In the genomic region with DNA sequence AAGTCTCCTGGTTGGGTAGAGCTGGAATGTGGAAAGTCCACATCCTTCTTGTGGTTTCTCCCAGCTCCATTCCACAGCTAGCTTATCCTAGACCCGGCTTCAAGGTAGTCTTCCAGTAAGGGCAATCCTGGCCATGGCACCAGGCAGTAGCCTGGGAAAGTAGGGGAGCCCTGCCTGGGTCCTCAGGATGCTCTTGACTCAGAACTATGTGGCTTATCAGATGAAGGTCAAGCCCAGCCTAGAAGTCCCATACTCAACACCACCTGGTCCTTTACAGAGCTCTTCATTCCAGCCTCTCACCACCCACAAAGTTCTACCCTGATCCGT, we compare ENCODE assay signal across 8 mouse cellular contexts. TPM values are rescaled to one million over a fixed set of nuclear protein-coding genes. Genes with fewer than 3 reads are reported as not detected.
DNase-seq lines count a peak whose midpoint lies in the region; ATAC-seq lines count a peak whose summit lies in the region.

No protein-coding gene starts in this region.

- H3K4me2 ChIP-seq in heart, embryonic 12.5 days, result 0 out of 2 replicates have a peak overlapping the region, but pooled peaks have one; percentile 86
- H3K4me2 ChIP-seq in liver, embryonic 13.5 days, result peak overlapping the region; percentile 98

- no peaks in the 10 kb centered on the region for H3K27me3 ChIP-seq in heart, embryonic 12.5 days (replicated peaks)
- peaks cover 19% of the 10 kb centered on the region for H3K27me3 ChIP-seq in forebrain, embryonic 10.5 days (ENCODE audit: poor library complexity, severe bottlenecking)
- no peaks in the 10 kb centered on the region for H3K27me3 ChIP-seq in liver, embryonic 13.5 days

- no peaks in the 10 kb centered on the region for H3K36me3 ChIP-seq in heart, embryonic 12.5 days
- no peaks in the 10 kb centered on the region for H3K36me3 ChIP-seq in forebrain, embryonic 10.5 days (replicated peaks)
- 0 out of 2 replicates have a peak, but pooled peaks cover 5% of the 10 kb centered on the region for H3K36me3 ChIP-seq in liver, embryonic 13.5 days

- H3K27ac ChIP-seq in heart, embryonic 12.5 days (ENCODE audit: poor library complexity, severe bottlenecking), result no peak overlapping the region
- H3K27ac ChIP-seq in forebrain, embryonic 10.5 days, result no peak overlapping the region
- H3K27ac ChIP-seq in liver, embryonic 13.5 days, result peak overlapping the region; percentile 89

- no peak overlapping the region for H3K9ac ChIP-seq in heart, embryonic 12.5 days
- peak overlapping the region; percentile 83 for H3K9ac ChIP-seq in liver, embryonic 13.5 days

- peaks cover 29% of the 10 kb centered on the region for H3K4me1 ChIP-seq in heart, embryonic 12.5 days (replicated peaks)
- H3K4me1 ChIP-seq in forebrain, embryonic 10.5 days, result peaks cover 28% of the 10 kb centered on the region
- peaks cover 65% of the 10 kb centered on the region for H3K4me1 ChIP-seq in liver, embryonic 13.5 days (replicated peaks)

- no peaks in the 10 kb centered on the region for H3K9me3 ChIP-seq in heart, embryonic 12.5 days (replicated peaks)
- H3K9me3 ChIP-seq in forebrain, embryonic 10.5 days, result no peaks in the 10 kb centered on the region
- no peaks in the 10 kb centered on the region for H3K9me3 ChIP-seq in liver, embryonic 13.5 days (replicated peaks)

- no peak for ATAC-seq in heart, embryonic 12.5 days (ENCODE audit: insufficient number of reproducible peaks, low FRiP score)
- ATAC-seq in liver, embryonic 13.5 days (ENCODE audit: low read depth), result 0 out of 2 replicates have a peak, but pooled peaks have one; percentile 18

- WGBS in heart, embryonic 12.5 days, result 39% methylated on average over 2 of the region's 2 CpGs
- WGBS in forebrain, embryonic 10.5 days, result 25% methylated on average over 2 of the region's 2 CpGs
- WGBS in liver, embryonic 13.5 days (ENCODE audit: insufficient replicate concordance), result 11% methylated on average over 2 of the region's 2 CpGs

- no peak for DNase-seq in heart, adult 11 months
- DNase-seq in A20 (ENCODE audit: low read depth, low spot score), result peak; percentile 67
- no peak for DNase-seq in forebrain, embryonic 10.5 days (ENCODE audit: extremely low spot score, low spot score)
- no peak for DNase-seq in liver, embryonic 13.5 days
- no peak for DNase-seq in layer of hippocampus, postnatal 25 days (ENCODE audit: extremely low spot score in 1 of 2, low spot score in 1 of 2)
- no peak for DNase-seq in right cerebral cortex, postnatal 14 days
- no peak for DNase-seq in ovary, postnatal 14 days (ENCODE audit: low spot score)

- H3K4me3 ChIP-seq in heart, embryonic 12.5 days, result no peak overlapping the region
- peak overlapping the region; percentile 81 for H3K4me3 ChIP-seq in forebrain, embryonic 10.5 days
- H3K4me3 ChIP-seq in liver, embryonic 13.5 days (replicated peaks), result peak overlapping the region; percentile 75

RNA-seq across cellular contexts. Expression of a gene that starts 1.0 kb away (rescaled TPM):
- polyA plus RNA-seq in heart, embryonic 12.5 days (2016; fragmentation: Nextera tagmentation; extraction: Ambion mirVana), result 9.3 and 10.3 TPM in 2 replicates
- polyA plus RNA-seq in forebrain, embryonic 10.5 days (2016; fragmentation: Nextera tagmentation; extraction: Ambion mirVana), result 17.3 and 19.3 TPM in 2 replicates
- polyA plus RNA-seq in liver, embryonic 13.5 days (2015; fragmentation: Nextera tagmentation; extraction: Ambion mirVana), result 27.9 and 28.4 TPM in 2 replicates
- 10 to 100 TPM; 13.5 to 16.5 TPM for total RNA-seq in layer of hippocampus, postnatal 25 days (2021)
